Mouse (Mus musculus): Measurements from ENCODE around the gene Zpbp.

Gene Zpbp

DNA sequence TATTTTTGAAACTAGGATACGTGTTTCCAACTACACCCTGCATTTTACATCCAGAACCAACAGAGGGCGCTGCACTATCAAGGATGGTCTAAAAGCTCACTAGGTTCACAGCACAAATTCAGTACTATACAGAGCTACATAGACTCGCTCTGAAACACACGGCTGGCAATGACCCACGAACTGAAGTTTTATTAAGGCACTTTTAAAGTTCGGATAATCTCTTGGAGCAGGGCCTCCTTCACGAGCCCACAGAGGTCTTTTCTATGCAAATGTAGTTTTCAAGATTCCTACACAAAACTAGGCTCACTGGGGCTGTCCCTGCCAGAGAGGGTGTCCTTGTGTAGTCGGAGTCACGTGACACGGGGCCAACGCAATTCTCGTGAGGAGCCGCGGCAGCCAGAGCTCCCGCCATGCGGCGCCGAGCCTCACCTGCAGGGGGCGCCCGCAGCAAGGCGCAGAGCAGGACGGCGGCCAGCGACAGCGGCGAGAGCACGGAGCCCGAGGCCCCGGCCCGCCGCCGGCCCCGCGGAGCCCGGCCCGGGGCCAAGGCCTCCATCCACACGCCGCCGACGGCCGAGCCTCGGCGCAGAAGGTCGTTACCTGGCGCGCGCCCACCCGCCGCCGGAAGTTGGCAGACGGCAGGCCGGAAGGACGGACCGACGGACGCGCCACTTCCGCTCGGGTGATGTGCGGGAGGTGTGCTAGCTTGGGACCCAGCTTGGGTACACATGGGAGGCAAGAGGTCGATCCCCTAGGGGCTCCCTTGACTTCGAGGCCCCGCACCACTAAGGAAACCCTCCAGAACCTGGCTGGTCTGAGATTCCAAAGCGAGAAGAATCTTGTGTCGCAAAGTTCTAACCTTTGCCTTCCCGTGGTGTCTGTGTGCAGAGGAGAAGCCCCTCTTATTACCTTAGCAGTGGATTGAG is at the start of gene Zpbp, which contains the start of gene Spata48:
Gene Zpbp (minus strand): TSS at position 774 of the 926 bp plus-strand sequence.
Gene Spata48 (plus strand): TSS at position 460 of the 926 bp plus-strand sequence.
- DNase-seq (ENCODE audit: low read depth, low spot score): peak; percentile 86

- no peak for DNase-seq (ENCODE audit: low read depth, low spot score)
Observed at GRCm38 (mm10) chr11:11509413-11509812, 47.2 kb upstream of the Zpbp start.

GRCm38 (mm10) chr11:11506187-11506586 is 44.0 kb upstream of the Zpbp start:
- no peak for DNase-seq (ENCODE audit: low read depth, low spot score)

- DNase-seq (ENCODE audit: low read depth, low spot score): no peak
Observed at GRCm38 (mm10) chr11:11499944-11500343, 37.7 kb upstream of the Zpbp start.

DNA sequence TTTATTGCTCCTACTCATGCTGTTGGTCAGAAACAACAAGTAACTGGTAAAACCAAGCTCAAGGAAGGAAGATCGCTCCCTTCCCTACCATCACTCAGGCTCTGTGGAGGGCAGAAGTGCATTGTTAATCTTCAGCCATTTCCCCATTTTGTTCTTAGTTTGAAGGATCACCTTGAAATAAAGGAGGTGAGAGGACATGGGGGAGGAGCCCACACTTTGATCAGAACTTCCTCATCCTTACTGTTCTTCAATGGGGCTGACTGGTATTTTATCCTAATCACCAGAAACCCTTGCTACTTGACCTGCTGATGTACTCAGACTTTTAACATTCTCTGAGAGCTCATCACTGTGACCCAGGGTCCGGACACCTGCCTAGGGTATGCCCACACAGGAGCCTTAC is 33.5 kb upstream of the Zpbp start:
- no peak for DNase-seq (ENCODE audit: low read depth, low spot score)

DNA sequence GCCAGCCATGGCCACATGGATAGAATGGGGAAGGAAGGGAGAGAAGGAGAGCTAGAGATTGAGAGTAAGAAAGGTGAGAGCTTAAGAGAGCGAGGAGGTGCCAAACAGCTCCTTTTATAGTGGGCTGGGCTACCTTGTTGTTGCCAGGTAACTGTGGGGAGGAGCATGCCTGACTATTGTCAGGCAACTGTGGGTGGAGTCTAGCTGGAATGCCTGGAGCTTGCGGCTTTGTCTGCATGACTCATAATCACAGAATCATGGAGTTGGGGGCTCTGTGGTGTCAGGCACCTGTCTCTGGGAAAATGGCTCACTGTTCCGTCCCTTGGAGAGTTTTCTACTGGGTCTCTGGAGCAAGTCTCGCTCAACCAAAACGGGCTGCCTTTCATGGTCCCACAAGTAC is 29.8 kb upstream of the Zpbp start:
- DNase-seq (ENCODE audit: low read depth, low spot score): no peak

- DNase-seq (ENCODE audit: low read depth, low spot score): no peak
Observed at GRCm38 (mm10) chr11:11484378-11484777, 22.2 kb upstream of the Zpbp start.

GRCm38 (mm10) chr11:11468924-11469323 is 6.7 kb upstream of the Zpbp start:
- no peak for DNase-seq (ENCODE audit: low read depth, low spot score)

- DNase-seq (ENCODE audit: low read depth, low spot score): no peak
Observed at GRCm38 (mm10) chr11:11462561-11462890, 318 bp upstream of the Zpbp start.

GRCm38 (mm10) chr11:11455037-11455436 is 7.2 kb downstream of the Zpbp start:
- no peak for DNase-seq (ENCODE audit: low read depth, low spot score)

GRCm38 (mm10) chr11:11417356-11417755 is 44.9 kb downstream of the Zpbp start:
- DNase-seq (ENCODE audit: low read depth, low spot score): no peak

- no peak for DNase-seq (ENCODE audit: low read depth, low spot score)
Observed at GRCm38 (mm10) chr11:11414188-11414587, 48.0 kb downstream of the Zpbp start.

DNA sequence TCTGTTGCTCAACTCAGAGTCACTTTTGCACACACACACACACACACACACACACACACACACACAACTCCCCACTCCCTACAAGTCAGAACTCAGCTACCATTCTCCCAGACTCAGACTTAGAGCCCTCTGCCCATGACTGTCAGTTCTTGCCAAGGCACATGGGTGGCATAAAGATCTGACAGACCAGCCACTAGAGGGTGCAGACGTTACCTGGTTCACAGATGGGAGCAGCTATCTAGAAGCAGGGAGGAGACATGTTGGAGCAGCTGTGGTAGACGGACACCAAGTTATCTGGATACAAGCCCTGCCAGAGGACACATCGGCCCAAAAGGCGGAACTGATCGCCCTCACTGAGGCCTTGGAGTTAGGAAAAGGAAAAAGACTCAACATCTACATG is 67.5 kb downstream of the Zpbp start:
- no peak for DNase-seq (ENCODE audit: low read depth, low spot score)

- no peak for DNase-seq (ENCODE audit: low read depth, low spot score)
Observed at GRCm38 (mm10) chr11:11393164-11393563, 69.0 kb downstream of the Zpbp start.

DNA sequence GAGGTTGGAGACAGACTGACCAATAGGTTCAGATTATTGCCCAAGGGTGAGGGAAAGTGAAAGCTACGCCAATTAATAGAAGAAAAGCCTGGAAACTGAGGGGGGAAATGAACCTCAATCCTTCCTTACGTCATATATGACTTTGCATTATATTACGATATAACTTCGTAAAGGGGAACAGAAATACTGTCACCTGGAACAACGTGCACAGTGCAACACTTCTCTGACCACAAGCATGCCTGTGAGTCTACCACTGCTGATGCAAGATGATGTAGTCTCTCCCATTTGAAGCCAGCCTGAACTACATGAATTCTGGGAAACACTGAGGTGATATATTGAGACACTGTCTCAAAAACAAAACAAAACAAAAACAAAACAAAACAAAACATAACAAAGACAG is 90.9 kb downstream of the Zpbp start:
- no peak for DNase-seq (ENCODE audit: low read depth, low spot score)

DNA sequence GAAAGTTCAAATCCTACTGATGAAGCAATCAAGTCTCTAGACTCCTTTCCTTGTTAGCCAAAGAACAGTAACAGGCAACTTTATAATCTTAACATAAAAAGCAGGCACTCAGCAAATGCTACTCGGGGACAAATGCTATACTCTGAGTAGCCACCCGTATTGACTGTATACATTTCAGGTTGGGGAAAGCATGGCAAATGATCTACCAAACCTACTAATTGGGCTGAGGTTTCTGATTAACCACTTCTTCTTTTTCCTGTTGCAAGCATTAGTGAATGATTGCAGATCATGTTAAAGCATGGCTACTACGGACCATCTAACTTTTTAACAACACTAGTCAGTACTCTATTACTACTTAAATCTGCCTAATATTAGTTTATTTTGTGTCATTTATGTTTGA is 178.7 kb downstream of the Zpbp start:
- no peak for DNase-seq (ENCODE audit: low read depth, low spot score)

- DNase-seq (ENCODE audit: low read depth, low spot score): no peak
Observed at GRCm38 (mm10) chr11:11280128-11280527, 182.1 kb downstream of the Zpbp start.

- DNase-seq (ENCODE audit: low read depth, low spot score): no peak
Observed at GRCm38 (mm10) chr11:11257348-11257747, 204.9 kb downstream of the Zpbp start.

DNA sequence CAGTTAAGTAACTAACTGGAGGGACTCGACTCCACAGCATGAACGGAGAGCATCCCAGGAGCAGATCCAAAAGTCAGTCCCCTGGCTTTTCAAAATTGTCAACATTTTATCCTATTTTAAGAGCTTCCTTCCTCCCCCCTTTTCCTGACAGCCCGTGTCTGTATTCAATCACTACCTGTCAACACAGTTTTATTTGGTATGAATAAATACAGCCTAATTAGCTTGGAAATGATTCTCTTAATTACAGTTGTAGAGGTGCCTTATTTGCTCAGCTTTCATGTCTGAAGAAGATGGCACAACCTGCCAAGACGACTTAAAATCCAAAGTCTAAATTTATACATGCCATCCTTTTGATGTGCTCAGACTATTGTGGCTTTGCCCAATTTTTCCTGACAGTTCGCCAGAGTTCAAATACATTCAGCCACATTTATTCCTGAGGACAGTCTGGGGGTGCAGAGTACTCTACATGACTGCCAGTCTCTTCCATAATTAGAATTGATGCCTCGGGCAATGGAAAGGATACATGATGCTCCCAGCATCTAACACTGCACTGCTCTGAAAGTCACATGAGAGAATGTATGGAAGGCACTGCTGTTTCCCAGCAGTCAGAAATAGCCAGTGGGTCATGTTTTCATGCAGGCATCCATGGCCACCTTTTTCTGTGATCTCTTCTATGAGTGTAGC is 219.4 kb downstream of the Zpbp start:
- peak; percentile 6 for DNase-seq (ENCODE audit: low read depth, low spot score)

DNA sequence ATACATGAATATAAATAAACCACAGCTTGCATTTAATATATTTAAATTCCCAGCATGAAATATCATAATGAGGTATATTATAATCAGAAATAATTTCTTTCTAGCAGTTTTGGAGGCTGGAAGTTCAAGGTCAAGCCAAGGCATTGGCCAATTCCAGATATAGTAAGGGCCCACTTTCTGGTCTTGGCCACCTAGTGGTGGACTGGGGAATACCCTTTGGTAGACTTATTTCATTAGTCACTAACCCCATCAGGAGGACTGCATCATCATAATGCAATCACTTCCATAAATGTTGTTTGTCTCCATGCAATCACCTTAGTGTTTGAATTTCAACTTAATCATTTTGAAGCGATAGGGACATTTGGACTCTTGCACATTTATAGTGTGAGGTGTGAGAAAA is 222.9 kb downstream of the Zpbp start:
- DNase-seq (ENCODE audit: low read depth, low spot score): no peak

Measured in telencephalon, adult 2 months (tissue).